ENCODE assay signal across 21 mouse cellular contexts in genomic region chr4:46164027-46164426, GRCm38 (mm10). TPM values are rescaled to one million over a fixed set of nuclear protein-coding genes. Genes with fewer than 3 reads are reported as not detected.
A peak's percentile ranks its signal among the peaks of the same experiment; 100 is the strongest.
DNase-seq lines count a peak whose midpoint lies in the region; ATAC-seq and TF ChIP-seq lines count a peak whose summit lies in the region.
"Had no signal": no experiment of that assay in that cellular context is flagged by ENCODE, and none has a peak within 500 bp of the region (broad histone marks: within the 10 kb centered on the region; RNA-seq: fewer than 3 reads in every experiment).

No protein-coding gene starts in this region.

- peaks cover 15% of the 10 kb centered on the region for H3K36me3 ChIP-seq in kidney, adult 2 months (ENCODE audit: control insufficient read depth, insufficient read depth, low read length)

- 59% methylated on average over 2 of the region's 2 CpGs for WGBS in kidney, adult 2 months

- H3K4me3 ChIP-seq in kidney, adult 2 months (ENCODE audit: insufficient read depth, low read depth, low read length), result no peak overlapping the region
- H3K4me3 ChIP-seq: forebrain, embryonic 10.5 days; hindbrain, embryonic 10.5 days; megakaryocyte, embryonic 14.5 days; midbrain, embryonic 13.5 days; neural tube, embryonic 12.5 days; stomach, embryonic 15.5 days had no signal

- peak overlapping the region; percentile 39; the same call in 1 of the 2 replicates for H3K27ac ChIP-seq in kidney, adult 2 months (ENCODE audit: insufficient read depth, low read depth, low read length)
- H3K27ac ChIP-seq: forebrain, embryonic 10.5 days; hindbrain, embryonic 10.5 days; midbrain, embryonic 13.5 days; neural tube, embryonic 12.5 days; stomach, embryonic 15.5 days had no signal

- H3K27me3 ChIP-seq in kidney, adult 2 months (replicated peaks; ENCODE audit: control insufficient read depth, insufficient read depth, low read length), result no peaks in the 10 kb centered on the region
- H3K27me3 ChIP-seq: megakaryocyte, embryonic 14.5 days; midbrain, embryonic 13.5 days; neural tube, embryonic 12.5 days; stomach, embryonic 15.5 days had no signal

- peak; percentile 79 for ATAC-seq in granulocyte monocyte progenitor cell, adult 5-6 weeks (replicated peaks; ENCODE audit: poor library complexity, severe bottlenecking)
- peak; percentile 94 for ATAC-seq in megakaryocyte, adult 5-6 weeks (ENCODE audit: poor library complexity, severe bottlenecking)
- ATAC-seq: forebrain, embryonic 16.5 days; hindbrain, embryonic 16.5 days; midbrain, embryonic 13.5 days had no signal

- no peak for DNase-seq in kidney, adult 2 months
- no peak for DNase-seq in kidney, postnatal 10 days
- DNase-seq in 416B (ENCODE audit: low read depth), result peak; percentile 38
- no peak for DNase-seq in cerebellum, postnatal 25 days
- DNase-seq in layer of hippocampus, postnatal 10 days (ENCODE audit: low spot score in 2 of 2), result no peak
- DNase-seq in thymus, postnatal 14 days, result no peak
- DNase-seq: cerebellum, adult 18-20 months; gastrocnemius, postnatal 10 days; kidney, adult 11 months; lung, adult 18-20 months; lung, postnatal 10 days had no signal

- TF ChIP-seq CTCF in kidney, adult 2 months (conservative IDR thresholded peaks at IDR 0.05; ENCODE audit: insufficient read depth, insufficient read length, low read depth, low read length), result no peak

- H3K4me1 ChIP-seq in kidney, adult 2 months (ENCODE audit: control insufficient read depth, insufficient read depth, low read length), result no peaks in the 10 kb centered on the region
- H3K4me1 ChIP-seq: forebrain, embryonic 10.5 days; hindbrain, embryonic 10.5 days; midbrain, embryonic 13.5 days; neural tube, embryonic 12.5 days; stomach, embryonic 15.5 days had no signal

- TF ChIP-seq POLR2A in kidney, adult 2 months (IDR thresholded peaks at IDR 0.05; ENCODE audit: low read depth, low read length), result no peak

RNA-seq across cellular contexts. Expression of gene Tstd2, which starts 25.5 kb away (rescaled TPM):
- 14.1 and 14.6 TPM in 2 replicates for polyA plus RNA-seq in kidney, adult 2 months (2012; rRNA removed)
- total RNA-seq in granulocyte monocyte progenitor cell, adult 5-6 weeks (2014; fragmentation: Nextera tagmentation), result 29.4 and 36.9 TPM in 2 replicates
- 27.9 and 30.1 TPM in 2 replicates for total RNA-seq in granulocyte monocyte progenitor cell, adult 5-6 weeks (2017)
- total RNA-seq in megakaryocyte, adult 5-6 weeks (2015), result 21.5 and 22.1 TPM in 2 replicates
- total RNA-seq in megakaryocyte, adult 5-6 weeks (2017), result 26.3 and 26.5 TPM in 2 replicates
- 10 to 100 TPM; 17.4 to 23.2 TPM for total RNA-seq in layer of hippocampus, postnatal 10 days (2021)

RNA-seq across cellular contexts. Expression of gene Ncbp1, which starts 25.6 kb away (rescaled TPM):
- 17.6 and 18.8 TPM in 2 replicates for polyA plus RNA-seq in kidney, adult 2 months (2012; rRNA removed)
- total RNA-seq in granulocyte monocyte progenitor cell, adult 5-6 weeks (2014; fragmentation: Nextera tagmentation), result 74.1 and 79.0 TPM in 2 replicates
- total RNA-seq in granulocyte monocyte progenitor cell, adult 5-6 weeks (2017), result 104 and 131 TPM in 2 replicates
- 53.8 and 57.3 TPM in 2 replicates for total RNA-seq in megakaryocyte, adult 5-6 weeks (2015)
- 67.1 and 70.0 TPM in 2 replicates for total RNA-seq in megakaryocyte, adult 5-6 weeks (2017)
- total RNA-seq in layer of hippocampus, postnatal 10 days (2021), result 10 to 100 TPM; 52.6 to 56.5 TPM

RNA-seq across cellular contexts. Expression of gene Xpa, which starts 32.1 kb away (rescaled TPM):
- 16.0 and 26.5 TPM in 2 replicates for polyA plus RNA-seq in kidney, adult 2 months (2012; rRNA removed)
- 11.6 and 47.5 TPM in 2 replicates for total RNA-seq in granulocyte monocyte progenitor cell, adult 5-6 weeks (2014; fragmentation: Nextera tagmentation)
- 18.0 and 32.9 TPM in 2 replicates for total RNA-seq in granulocyte monocyte progenitor cell, adult 5-6 weeks (2017)
- 49.3 and 53.8 TPM in 2 replicates for total RNA-seq in megakaryocyte, adult 5-6 weeks (2015)
- 51.0 and 55.0 TPM in 2 replicates for total RNA-seq in megakaryocyte, adult 5-6 weeks (2017)
- total RNA-seq in layer of hippocampus, postnatal 10 days (2021), result 10 to 100 TPM; 19.7 to 21.3 TPM
